Mouse (Mus musculus) lung, adult 2 months (tissue): ENCODE measurements around the gene Gpn1.
"Not testable (repeated sequence)": the region's sequence is repeated elsewhere in the genome, so short reads cannot be mapped to it uniquely, and the experiment has no call there.

Experiments
- CTCF ChIP-seq: fragments of 200-500 bp; IDR thresholded peaks from 2 replicates; pipeline ENCODE4 v1.5.1; 2011; ENCODE audit warnings: mild to moderate bottlenecking, low read length, control low read depth; ENCODE audit not compliant: insufficient read depth
- POLR2A ChIP-seq: fragments of 200-500 bp; IDR thresholded peaks from 2 replicates; pipeline ENCODE4 v1.6.1; 2011; ENCODE audit warnings: low read depth, mild to moderate bottlenecking, control low read depth, low read length, borderline replicate concordance; ENCODE audit errors: extremely low read depth

DNA sequence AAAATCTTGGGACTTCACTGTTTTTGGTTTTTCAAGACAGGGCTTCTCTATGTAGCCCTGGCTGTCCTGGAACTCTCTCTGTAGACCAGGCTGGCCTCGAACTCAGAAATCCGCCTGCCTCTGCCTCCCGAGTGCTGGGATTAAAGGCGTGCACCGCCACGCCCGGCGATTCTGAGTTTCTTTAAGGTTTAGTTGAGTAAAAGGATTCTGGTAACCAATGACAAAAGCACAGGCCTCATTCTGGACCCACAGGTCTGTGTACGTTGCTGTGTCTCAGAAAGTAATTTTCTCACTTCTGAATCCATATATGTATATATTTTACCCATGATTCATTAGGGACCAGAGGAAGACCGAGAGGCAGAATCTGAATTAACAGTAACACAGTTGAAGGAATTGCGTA, 33.2 kb downstream of the Gpn1 start, which contains the start of gene Supt7l:
- not testable (repeated sequence) for TF ChIP-seq CTCF, POLR2A
